Mouse (Mus musculus) small intestine, adult 2 months (tissue): ENCODE data around the gene Fgf5.

Experiments
- CTCF ChIP-seq: fragments of 200-500 bp; IDR thresholded peaks from 2 replicates; pipeline ENCODE4 v1.5.1; 2012; ENCODE audit warnings: low read depth, mild to moderate bottlenecking, control low read depth, inconsistent platforms, low read length, moderate library complexity, mixed read lengths; ENCODE audit not compliant: insufficient replicate concordance, insufficient read length; ENCODE audit errors: extremely low read depth
- POLR2A ChIP-seq: fragments of 200-500 bp; IDR thresholded peaks from 2 replicates; pipeline ENCODE4 v1.6.1; 2012; ENCODE audit warnings: low read depth, mild to moderate bottlenecking, control low read depth, inconsistent platforms, low read length, moderate library complexity

GRCm38 (mm10) chr5:98255760-98256490 lies 1.9 kb downstream of the Fgf5 start:
- TF ChIP-seq POLR2A (no peak), CTCF (no peak)
